Mouse (Mus musculus) spleen, adult 2 months (tissue): ENCODE data around the gene Kcnd1.

Experiments used
- CTCF ChIP-seq: fragments of 200-500 bp; IDR thresholded peaks from 2 replicates; pipeline ENCODE4 v1.5.1; 2011; ENCODE audit warnings: mild to moderate bottlenecking, inconsistent platforms; ENCODE audit not compliant: insufficient read depth, insufficient read length, insufficient replicate concordance; ENCODE audit errors: extremely low read depth
- POLR2A ChIP-seq: fragments of 200-500 bp; IDR thresholded peaks from 2 replicates; pipeline ENCODE4 v1.6.1; 2011; ENCODE audit warnings: low read depth, low read length, inconsistent platforms

DNA sequence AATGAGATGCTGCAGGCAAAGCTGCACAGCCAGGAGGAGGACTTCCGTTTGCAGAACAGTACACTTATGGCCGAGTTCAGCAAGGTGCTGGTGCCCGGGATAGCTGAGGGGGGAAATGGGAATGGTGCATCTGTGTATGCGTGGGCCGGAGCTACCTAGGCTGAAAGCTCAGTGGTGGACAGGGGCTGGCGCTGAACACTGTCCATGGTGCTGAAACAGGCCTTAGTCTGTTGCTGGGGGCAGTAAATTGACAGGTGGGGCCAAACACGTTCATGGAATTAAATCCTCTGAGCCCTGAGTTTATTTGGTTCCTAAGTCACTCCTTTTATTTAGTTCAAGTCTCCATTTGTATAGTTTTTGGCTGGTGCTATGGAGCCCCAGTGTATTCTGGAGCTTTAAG is 27.1 kb upstream of the Kcnd1 start:
- no peak for TF ChIP-seq CTCF
- TF ChIP-seq POLR2A: no peak
